Mouse (Mus musculus) left cerebral cortex, postnatal 14 days (tissue): Measurements from ENCODE around the gene Angpt4. TPM values are rescaled to one million over a fixed set of nuclear protein-coding genes. Genes with fewer than 3 reads are reported as not detected.

ENCODE experiments used
- DNase-seq, 2 experiments: peaks; one replicate each; pipeline ENCODE4 v3.0.0; 2021 to 2022; ENCODE audit warnings: low spot score in 2 of 2, mixed read lengths in 1 of 2
- intact Hi-C: fragments of 180-260 bp; cut with DNase I; formaldehyde crosslinking; loops from one replicate; pipeline ENCODE4 v1.15.1; 2025
- long read RNA-seq, 2 experiments: library from polyadenylated mRNA; stranded (forward); transcript quantifications; one replicate each; pipeline ENCODE4 v2.0.0; 2021
- total RNA-seq, 2 experiments: library from RNA; stranded (reverse); gene quantifications; 2 replicates each; pipeline ENCODE4 v1.2.3; 2021

Gene Angpt4
- under 1 TPM; 0.20 to 0.23 TPM for total RNA-seq
- long read RNA-seq, experiment 1, partial matches to known transcripts = 1 of 1 reads
- long read RNA-seq, experiment 1, other reads (novel, unspliced or antisense) = 0 of 1 reads
- long read RNA-seq, experiment 2 = 0 reads

GRCm38 (mm10) chr2:151910919-151911500, at the start of gene Angpt4:
Angpt4 (plus strand) TSS chr2:151911210.
- DNase-seq = no peak
- intact Hi-C loops = no loop called here

- no peak for DNase-seq
- intact Hi-C loops = no loop called here
Measured at GRCm38 (mm10) chr2:151862257-151862810, 48.7 kb upstream of the Angpt4 start.

GRCm38 (mm10) chr2:151864941-151865340, 46.1 kb upstream of the Angpt4 start:
- DNase-seq = no peak
- intact Hi-C loops = no loop called here

- intact Hi-C loops = loop anchor here (1.0 kb wide), 1 partner anchor 118 kb away; no protein-coding TSS in a partner anchor
- peak; percentile 74 to 80 for DNase-seq
Measured at GRCm38 (mm10) chr2:151866487-151866886, 44.5 kb upstream of the Angpt4 start.

GRCm38 (mm10) chr2:151868196-151868595, 42.8 kb upstream of the Angpt4 start:
- intact Hi-C loops = no loop called here
- DNase-seq = no peak

- intact Hi-C loops = no loop called here
- peak; percentile 52 to 54 for DNase-seq
Measured at GRCm38 (mm10) chr2:151874551-151874950, 36.5 kb upstream of the Angpt4 start.

GRCm38 (mm10) chr2:151876012-151876485, 35.0 kb upstream of the Angpt4 start:
- DNase-seq = peak; percentile 47 to 71

GRCm38 (mm10) chr2:151878645-151879044, 32.4 kb upstream of the Angpt4 start:
- intact Hi-C loops = loop anchor here (5.0 kb wide), 1 partner anchor 59 kb away; no protein-coding TSS in a partner anchor
- no peak for DNase-seq

More at GRCm38 (mm10) chr2:151876012-151876485, 35.0 kb upstream of the Angpt4 start:
- intact Hi-C loops = loop anchor here (1.0 to 5.0 kb wide), 3 partner anchors 14 to 119 kb away; no protein-coding TSS in a partner anchor

GRCm38 (mm10) chr2:151879760-151880159, 31.2 kb upstream of the Angpt4 start:
- intact Hi-C loops = loop anchor here (5.0 kb wide), 1 partner anchor 58 kb away; no protein-coding TSS in a partner anchor
- no peak for DNase-seq

- intact Hi-C loops = no loop called here
- peak; percentile 39 to 45 for DNase-seq
Measured at GRCm38 (mm10) chr2:151891031-151891430, 20.0 kb upstream of the Angpt4 start.

- DNase-seq = no peak
- intact Hi-C loops = no loop called here
Measured at GRCm38 (mm10) chr2:151893122-151893774, 17.8 kb upstream of the Angpt4 start.

GRCm38 (mm10) chr2:151894209-151894980, 16.6 kb upstream of the Angpt4 start:
- intact Hi-C loops = no loop called here
- peak; percentile 22 to 40 for DNase-seq

GRCm38 (mm10) chr2:151895911-151896310, 15.1 kb upstream of the Angpt4 start:
- no peak for DNase-seq
- intact Hi-C loops = no loop called here

- no peak for DNase-seq
- intact Hi-C loops = no loop called here
Measured at GRCm38 (mm10) chr2:151898106-151898505, 12.9 kb upstream of the Angpt4 start.

GRCm38 (mm10) chr2:151900845-151901244, 10.2 kb upstream of the Angpt4 start:
- no peak for DNase-seq
- intact Hi-C loops = no loop called here

- intact Hi-C loops = no loop called here
- no peak for DNase-seq
Measured at GRCm38 (mm10) chr2:151903267-151903666, 7.7 kb upstream of the Angpt4 start.

GRCm38 (mm10) chr2:151903933-151904332, 7.1 kb upstream of the Angpt4 start:
- intact Hi-C loops = no loop called here
- no peak for DNase-seq

GRCm38 (mm10) chr2:151904636-151905035, 6.4 kb upstream of the Angpt4 start:
- DNase-seq = no peak
- intact Hi-C loops = no loop called here

GRCm38 (mm10) chr2:151907020-151907419, 4.0 kb upstream of the Angpt4 start:
- intact Hi-C loops = no loop called here
- DNase-seq = no peak
